Mouse (Mus musculus): ENCODE measurements around the gene Dlgap5. TPM values are rescaled to one million over a fixed set of nuclear protein-coding genes. Genes with fewer than 3 reads are reported as not detected.

Dlgap5 gene
- total and polyA plus RNA-seq, 3 experiments = 48.9 to 62.9 (median 53.5) TPM

- no peaks in the 10 kb centered on the region for H3K36me3 ChIP-seq (replicated peaks in 1 of 2; ENCODE audit: control insufficient read depth in 1 of 2, insufficient read depth in 1 of 2, low read length in 1 of 2)
- dilution Hi-C loops (cut with MboI; ENCODE audit: extremely low pct_ligation_motif_present, extremely low pct_unique_long_range_greater_than_20kb, low sequenced_read_pairs) (no loop called here), in situ Hi-C loops (cut with MboI; ENCODE audit: low pct_ligation_motif_present, low pct_unique_long_range_greater_than_20kb, low sequenced_read_pairs) (no loop called here)
- peak overlapping the region; percentile 36; the same call in 1 of the 2 replicates for H3K27ac ChIP-seq (ENCODE audit: insufficient read depth, low read depth)
- H3K4me2 ChIP-seq (ENCODE audit: insufficient read depth, low read depth, poor library complexity, severe bottlenecking) = 0 out of 2 replicates have a peak overlapping the region, but pooled peaks have one; percentile 5
- TF ChIP-seq MEF2A (IDR thresholded peaks at IDR 0.05; ENCODE audit: borderline replicate concordance, low read depth, low read length) = no peak
- TF ChIP-seq RAD21 (IDR thresholded peaks at IDR 0.05; ENCODE audit: low read depth, low read length) = no peak
- TF ChIP-seq EP300 (IDR thresholded peaks at IDR 0.05; ENCODE audit: low read length) = no peak
- TF ChIP-seq USF1 (IDR thresholded peaks at IDR 0.05; ENCODE audit: low read depth, low read length) = no peak
- no peak for TF ChIP-seq E2F4 (IDR thresholded peaks at IDR 0.05; ENCODE audit: insufficient replicate concordance, low read depth, low read length)
- no peak for TF ChIP-seq MXI1 (IDR thresholded peaks at IDR 0.05; ENCODE audit: low read depth, low read length)
- TF ChIP-seq SIN3A (IDR thresholded peaks at IDR 0.05; ENCODE audit: low read length) = no peak
- TF ChIP-seq POLR2AphosphoS2 (IDR thresholded peaks at IDR 0.05; ENCODE audit: low read depth, low read length) = no peak
- TF ChIP-seq ZKSCAN1 (IDR thresholded peaks at IDR 0.05; ENCODE audit: borderline replicate concordance, low read depth, low read length) = no peak
- no peak for TF ChIP-seq CHD2 (IDR thresholded peaks at IDR 0.05; ENCODE audit: low read length)
- no peak for TF ChIP-seq TCF12 (IDR thresholded peaks at IDR 0.05; ENCODE audit: low read depth, low read length)
- TF ChIP-seq IRF4 (IDR thresholded peaks at IDR 0.05; ENCODE audit: low read depth, low read length) = no peak
- no peak for TF ChIP-seq ZC3H11A (IDR thresholded peaks at IDR 0.05; ENCODE audit: low read depth, low read length)
- H3K27me3 ChIP-seq (replicated peaks) = no peaks in the 10 kb centered on the region
- no peak overlapping the region for H3K4me3 ChIP-seq (replicated peaks in 1 of 3; ENCODE audit: low read depth in 2 of 3, low read length in 2 of 3, poor library complexity in 1 of 3)
- peak; percentile 41 for DNase-seq (ENCODE audit: extremely low read depth)
- no peak overlapping the region for H3K9ac ChIP-seq (ENCODE audit: insufficient read depth, low read depth)
- peaks cover 21 to 42% of the 10 kb centered on the region in 2 experiments for H3K4me1 ChIP-seq (ENCODE audit: control insufficient read depth in 1 of 2, insufficient read depth in 2 of 2)
- H3K9me3 ChIP-seq (replicated peaks; ENCODE audit: low read length) = no peaks in the 10 kb centered on the region
- H3K79me2 ChIP-seq (replicated peaks; ENCODE audit: control insufficient read depth, extremely low read depth, insufficient read depth, poor library complexity, severe bottlenecking) = no peaks in the 10 kb centered on the region
Observed at GRCm38 (mm10) chr14:47361418-47361817, 56.8 kb downstream of the Dlgap5 start.

GRCm38 (mm10) chr14:47359610-47360009, 58.6 kb downstream of the Dlgap5 start:
- DNase-seq (ENCODE audit: extremely low read depth) = peak; percentile 57
- peaks cover 19 to 37% of the 10 kb centered on the region in 2 experiments for H3K4me1 ChIP-seq (ENCODE audit: control insufficient read depth in 1 of 2, insufficient read depth in 2 of 2)

More at GRCm38 (mm10) chr14:47359610-47360009, 58.6 kb downstream of the Dlgap5 start:
- Histone ChIP-seq H3K4me3 (replicated peaks in 1 of 3; ENCODE audit: low read depth in 2 of 3, low read length in 2 of 3, poor library complexity in 1 of 3) (no peak overlapping the region), H3K36me3 (replicated peaks in 1 of 2; ENCODE audit: control insufficient read depth in 1 of 2, insufficient read depth in 1 of 2, low read length in 1 of 2) (no peaks in the 10 kb centered on the region), H3K27ac (ENCODE audit: insufficient read depth, low read depth) (no peak overlapping the region), H3K9me3 (replicated peaks; ENCODE audit: low read length) (no peaks in the 10 kb centered on the region), H3K4me2 (ENCODE audit: insufficient read depth, low read depth, poor library complexity, severe bottlenecking) (peak overlapping the region; percentile 62), H3K27me3 (replicated peaks) (no peaks in the 10 kb centered on the region), H3K79me2 (replicated peaks; ENCODE audit: control insufficient read depth, extremely low read depth, insufficient read depth, poor library complexity, severe bottlenecking) (no peaks in the 10 kb centered on the region), H3K9ac (ENCODE audit: insufficient read depth, low read depth) (no peak overlapping the region)
- no peak for TF ChIP-seq CHD1 (IDR thresholded peaks at IDR 0.05; ENCODE audit: low read depth, low read length)
- no peak for TF ChIP-seq BHLHE40 (IDR thresholded peaks at IDR 0.05; ENCODE audit: low read depth, low read length)
- no peak for TF ChIP-seq GABPA (IDR thresholded peaks at IDR 0.05; ENCODE audit: insufficient replicate concordance, low read depth, low read length)
- 0 out of 2 replicates have a peak, but pooled peaks have one; percentile 35 for TF ChIP-seq HCFC1 (IDR thresholded peaks at IDR 0.05; ENCODE audit: low read depth, low read length)
- peak; percentile 36; the same call in 1 of the 2 replicates for TF ChIP-seq EP300 (IDR thresholded peaks at IDR 0.05; ENCODE audit: low read length)
- no peak for TF ChIP-seq CHD2 (IDR thresholded peaks at IDR 0.05; ENCODE audit: low read length)
- peak; percentile 44; the same call in 1 of the 2 replicates for TF ChIP-seq ELF1 (IDR thresholded peaks at IDR 0.05; ENCODE audit: low read depth, low read length)
- TF ChIP-seq MYC (IDR thresholded peaks at IDR 0.05; ENCODE audit: low read depth, low read length) = no peak
- peak; percentile 43; the same call in 1 of the 2 replicates for TF ChIP-seq TCF12 (IDR thresholded peaks at IDR 0.05; ENCODE audit: low read depth, low read length)
- TF ChIP-seq CTCF (conservative IDR thresholded peaks at IDR 0.05 in 1 of 2, IDR thresholded peaks at IDR 0.05 in 1 of 2; ENCODE audit: low read depth in 2 of 2, low read length in 2 of 2) = no peak
- TF ChIP-seq TBP (conservative IDR thresholded peaks at IDR 0.05; ENCODE audit: low read depth, low read length) = 0 out of 2 replicates have a peak, but pooled peaks have one; percentile 50
- 0 out of 2 replicates have a peak, but pooled peaks have one; percentile 31 for TF ChIP-seq POLR2A (IDR thresholded peaks at IDR 0.05; ENCODE audit: low read depth, low read length)
- no peak for TF ChIP-seq POLR2AphosphoS2 (IDR thresholded peaks at IDR 0.05; ENCODE audit: low read depth, low read length)
- no peak for TF ChIP-seq RAD21 (IDR thresholded peaks at IDR 0.05; ENCODE audit: low read depth, low read length)
- in situ Hi-C loops (cut with MboI; ENCODE audit: low pct_ligation_motif_present, low pct_unique_long_range_greater_than_20kb, low sequenced_read_pairs) = no loop called here
- dilution Hi-C loops (cut with MboI; ENCODE audit: extremely low pct_ligation_motif_present, extremely low pct_unique_long_range_greater_than_20kb, low sequenced_read_pairs) = no loop called here

Measured in CH12.LX (cell line).